Mouse (Mus musculus) C2C12 (cell line): ENCODE measurements around the gene Ttpal.

Experiments
- CEBPB ChIP-seq: IDR thresholded peaks from one replicate; pipeline ENCODE4 v1.6.1; 2011; ENCODE audit warnings: low read depth, mild to moderate bottlenecking, control low read depth, moderate library complexity
- CTCF ChIP-seq: IDR thresholded peaks from one replicate; pipeline ENCODE4 v1.5.1; 2011; ENCODE audit not compliant: control insufficient read depth, insufficient read depth, insufficient read length
- MAX ChIP-seq: IDR thresholded peaks from one replicate; pipeline ENCODE4 v1.6.1; 2011; ENCODE audit warnings: mild to moderate bottlenecking, control low read depth
- MYOD1 ChIP-seq: IDR thresholded peaks from one replicate; pipeline ENCODE4 v1.6.1; 2011; ENCODE audit warnings: low read depth; ENCODE audit not compliant: control insufficient read depth, insufficient read length
- USF1 ChIP-seq: IDR thresholded peaks from one replicate; pipeline ENCODE4 v1.6.1; 2011; ENCODE audit warnings: low read depth, mild to moderate bottlenecking, control low read depth, moderate library complexity

- TF ChIP-seq CTCF (no peak), MYOD1 (no peak), MAX (no peak), USF1 (no peak), CEBPB (no peak)
These were observed 7.0 kb upstream of the Ttpal start for GRCm38 (mm10) chr2:163595119-163595518.
